Mouse (Mus musculus): ENCODE data around the gene Iba57. TPM values are rescaled to one million over a fixed set of nuclear protein-coding genes. Genes with fewer than 3 reads are reported as not detected.

Iba57 gene
- polyA plus RNA-seq, 1 experiment from 2014 or later, result 7.3 TPM

DNA sequence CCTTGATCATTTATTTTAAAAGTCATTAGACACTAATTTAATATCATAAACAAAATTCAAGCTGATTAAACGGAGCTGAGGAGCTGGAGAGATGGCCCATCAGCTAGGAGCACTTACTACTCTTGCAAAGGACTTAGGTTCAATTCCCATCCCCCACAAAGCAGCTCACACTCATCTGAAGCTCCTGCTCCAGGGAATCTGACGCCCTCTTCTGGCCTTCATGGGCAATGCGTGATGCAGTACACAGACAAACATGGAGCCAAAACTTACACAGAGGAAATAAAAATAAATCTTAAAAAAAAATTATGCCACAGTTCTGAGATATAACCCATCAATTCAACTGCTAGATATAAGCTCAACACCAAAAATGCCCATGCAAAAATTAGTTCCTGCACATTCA is 11.8 kb downstream of the Iba57 start:
- Histone ChIP-seq H3K4me3 (no peak overlapping the region), H3K36me3 (peaks cover 12% of the 10 kb centered on the region), H3K4me1 (replicated peaks) (peaks cover 9% of the 10 kb centered on the region; the same call in 1 of the 2 replicates), H3K4me2 (no peak overlapping the region), H3K27ac (ENCODE audit: poor library complexity, severe bottlenecking) (no peak overlapping the region), H3K27me3 (replicated peaks) (no peaks in the 10 kb centered on the region), H3K9ac (no peak overlapping the region), H3K9me3 (replicated peaks) (no peaks in the 10 kb centered on the region)
- WGBS, result 23% methylated on average over 3 of the region's 3 CpGs
- ATAC-seq (ENCODE audit: insufficient number of reproducible peaks, low FRiP score), result no peak

- Histone ChIP-seq H3K27me3 (replicated peaks) (no peaks in the 10 kb centered on the region; the same call in 1 of the 2 replicates), H3K4me1 (replicated peaks) (0 out of 2 replicates have a peak, but pooled peaks cover 3% of the 10 kb centered on the region), H3K27ac (ENCODE audit: poor library complexity, severe bottlenecking) (no peak overlapping the region), H3K4me2 (no peak overlapping the region), H3K4me3 (no peak overlapping the region), H3K9me3 (replicated peaks) (no peaks in the 10 kb centered on the region), H3K36me3 (no peaks in the 10 kb centered on the region), H3K9ac (no peak overlapping the region)
- no peak for ATAC-seq (ENCODE audit: insufficient number of reproducible peaks, low FRiP score)
- 63% methylated on average over 3 of the region's 3 CpGs for WGBS
Measured at GRCm38 (mm10) chr11:59149302-59149701, 14.2 kb downstream of the Iba57 start.

- Histone ChIP-seq H3K4me2 (no peak overlapping the region), H3K27ac (ENCODE audit: poor library complexity, severe bottlenecking) (no peak overlapping the region), H3K36me3 (no peaks in the 10 kb centered on the region), H3K27me3 (replicated peaks) (no peaks in the 10 kb centered on the region; the same call in 1 of the 2 replicates), H3K9me3 (replicated peaks) (no peaks in the 10 kb centered on the region), H3K9ac (no peak overlapping the region), H3K4me1 (replicated peaks) (peaks cover 32% of the 10 kb centered on the region), H3K4me3 (no peak overlapping the region)
- ATAC-seq (ENCODE audit: insufficient number of reproducible peaks, low FRiP score), result no peak
- 76% methylated on average over 5 of the region's 5 CpGs for WGBS
Measured at GRCm38 (mm10) chr11:59142962-59143361, 20.6 kb downstream of the Iba57 start.

DNA sequence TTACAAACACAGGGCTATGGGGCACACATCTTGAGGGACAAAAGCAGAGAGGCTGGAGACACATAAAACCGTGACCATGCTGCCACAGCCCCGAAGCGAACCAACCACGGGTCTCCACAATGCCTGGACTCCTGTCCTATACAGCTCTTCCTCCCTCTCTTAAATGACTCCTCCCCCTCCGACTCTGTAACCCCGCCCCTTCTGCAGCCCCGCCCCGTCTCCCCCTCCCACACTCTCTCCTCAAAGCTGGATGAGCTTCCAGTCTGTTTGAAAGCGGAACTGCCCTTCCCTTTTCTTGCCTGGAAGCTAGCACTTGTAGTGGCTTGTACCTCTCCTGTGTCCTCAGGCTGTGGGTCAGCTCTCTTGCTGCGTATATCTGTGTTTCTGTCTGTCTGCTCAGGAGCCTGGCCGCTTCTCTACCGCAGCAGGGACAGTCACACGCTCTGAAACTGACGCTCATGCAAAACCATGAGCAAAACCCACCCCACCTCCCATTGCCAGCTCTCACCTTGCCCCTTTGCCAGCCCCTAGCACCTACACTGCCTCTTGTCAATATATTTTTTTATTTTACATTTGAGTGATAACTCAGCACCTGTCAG is 21.7 kb downstream of the Iba57 start:
- ATAC-seq (ENCODE audit: insufficient number of reproducible peaks, low FRiP score), result peak; percentile 26; the same call in 1 of the 2 replicates
- H3K27ac ChIP-seq (ENCODE audit: poor library complexity, severe bottlenecking), result peak overlapping the region; percentile 22
- H3K4me3 ChIP-seq, result peak overlapping the region; percentile 18
- peaks cover 42% of the 10 kb centered on the region for H3K4me1 ChIP-seq (replicated peaks)
- peak overlapping the region; percentile 57 for H3K4me2 ChIP-seq
- peak overlapping the region; percentile 34; the same call in 1 of the 2 replicates for H3K9ac ChIP-seq
- H3K36me3 ChIP-seq, result no peaks in the 10 kb centered on the region
- peaks cover 6% of the 10 kb centered on the region for H3K27me3 ChIP-seq (replicated peaks)
- no peaks in the 10 kb centered on the region for H3K9me3 ChIP-seq (replicated peaks)
- WGBS, result 9% methylated on average over 14 of the region's 14 CpGs

GRCm38 (mm10) chr11:59138537-59139486 is 24.7 kb downstream of the Iba57 start:
- peak; percentile 63 for ATAC-seq (ENCODE audit: insufficient number of reproducible peaks, low FRiP score)
- Histone ChIP-seq H3K4me3 (peak overlapping the region; percentile 39), H3K36me3 (peaks cover 12% of the 10 kb centered on the region), H3K4me2 (peak overlapping the region; percentile 70), H3K4me1 (replicated peaks) (peaks cover 69% of the 10 kb centered on the region), H3K9me3 (replicated peaks) (no peaks in the 10 kb centered on the region), H3K27ac (ENCODE audit: poor library complexity, severe bottlenecking) (peak overlapping the region; percentile 92), H3K27me3 (replicated peaks) (peaks cover 36% of the 10 kb centered on the region), H3K9ac (peak overlapping the region; percentile 69)
- 35% methylated on average over 19 of the region's 19 CpGs for WGBS

- Histone ChIP-seq H3K4me2 (peak overlapping the region; percentile 70), H3K27ac (ENCODE audit: poor library complexity, severe bottlenecking) (peak overlapping the region; percentile 92), H3K4me1 (replicated peaks) (peaks cover 67% of the 10 kb centered on the region), H3K4me3 (peak overlapping the region; percentile 39), H3K36me3 (peaks cover 29% of the 10 kb centered on the region), H3K9ac (peak overlapping the region; percentile 69), H3K27me3 (replicated peaks) (peaks cover 52% of the 10 kb centered on the region), H3K9me3 (replicated peaks) (no peaks in the 10 kb centered on the region)
- no peak for ATAC-seq (ENCODE audit: insufficient number of reproducible peaks, low FRiP score)
- 43% methylated on average over 12 of the region's 12 CpGs for WGBS
Measured at GRCm38 (mm10) chr11:59136994-59137706, 26.4 kb downstream of the Iba57 start.

GRCm38 (mm10) chr11:59135904-59136452 is 27.6 kb downstream of the Iba57 start, which contains the start of gene Obscn:
Gene Obscn (minus strand): TSS chr11:59136402.
- Histone ChIP-seq H3K36me3 (peaks cover 40% of the 10 kb centered on the region), H3K4me3 (peak within 1 kb of the TSS; percentile 39), H3K4me1 (replicated peaks) (peaks cover 61% of the 10 kb centered on the region), H3K9ac (peak within 1 kb of the TSS; percentile 69), H3K27me3 (replicated peaks) (peaks cover 62% of the 10 kb centered on the region), H3K27ac (ENCODE audit: poor library complexity, severe bottlenecking) (peak within 1 kb of the TSS; percentile 92), H3K9me3 (replicated peaks) (no peaks in the 10 kb centered on the region), H3K4me2 (peak within 1 kb of the TSS; percentile 70)
- ATAC-seq (ENCODE audit: insufficient number of reproducible peaks, low FRiP score), result no peak
- WGBS, result 22% methylated on average over 44 of the region's 44 CpGs

DNA sequence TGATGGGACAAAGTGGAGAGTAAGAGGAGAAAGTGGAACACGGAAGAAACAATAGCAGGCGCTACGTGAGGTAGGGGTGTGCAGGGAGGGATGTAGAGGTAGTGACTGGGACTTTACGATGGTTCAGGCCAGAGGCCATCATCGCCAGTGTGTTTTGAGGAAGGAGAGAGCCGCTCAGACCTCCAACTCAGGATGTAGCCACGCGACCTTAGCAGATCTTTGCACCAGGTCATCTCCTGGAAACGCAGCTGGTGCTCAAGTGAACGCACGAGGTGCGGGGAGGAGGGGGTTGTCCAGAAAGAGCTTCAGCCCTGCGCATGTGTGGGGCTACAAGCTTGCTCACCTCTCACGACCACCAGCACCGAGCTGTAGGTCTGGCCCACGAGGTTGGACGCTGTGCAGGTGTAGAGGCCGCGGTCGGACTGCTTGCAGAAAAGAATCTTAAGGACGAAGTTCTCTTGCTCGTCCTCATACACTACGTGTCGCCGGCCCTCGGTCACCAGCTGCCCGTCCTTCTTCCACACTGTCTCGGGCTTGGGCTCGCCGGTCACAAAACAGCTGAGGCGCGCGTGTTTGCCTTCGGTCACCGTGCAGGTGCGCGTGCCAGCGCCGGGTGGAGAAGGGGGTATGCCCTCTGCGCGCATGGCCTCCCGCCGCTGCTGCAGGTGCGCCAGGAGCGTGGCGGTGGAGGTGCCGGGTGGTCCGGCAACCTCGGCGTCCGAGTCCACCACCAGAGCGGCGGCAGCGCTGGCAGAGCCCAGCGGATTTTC is 28.3 kb downstream of the Iba57 start:
- peaks cover 62% of the 10 kb centered on the region for H3K27me3 ChIP-seq (replicated peaks)
- H3K9me3 ChIP-seq (replicated peaks), result no peaks in the 10 kb centered on the region
- H3K9ac ChIP-seq, result peak overlapping the region; percentile 46
- H3K4me2 ChIP-seq, result peak overlapping the region; percentile 70
- no peak for ATAC-seq (ENCODE audit: insufficient number of reproducible peaks, low FRiP score)
- H3K4me1 ChIP-seq (replicated peaks), result peaks cover 59% of the 10 kb centered on the region
- H3K4me3 ChIP-seq, result peak overlapping the region; percentile 25
- peaks cover 48% of the 10 kb centered on the region for H3K36me3 ChIP-seq
- no peak overlapping the region for H3K27ac ChIP-seq (ENCODE audit: poor library complexity, severe bottlenecking)
- 18% methylated on average over 55 of the region's 55 CpGs for WGBS

DNA sequence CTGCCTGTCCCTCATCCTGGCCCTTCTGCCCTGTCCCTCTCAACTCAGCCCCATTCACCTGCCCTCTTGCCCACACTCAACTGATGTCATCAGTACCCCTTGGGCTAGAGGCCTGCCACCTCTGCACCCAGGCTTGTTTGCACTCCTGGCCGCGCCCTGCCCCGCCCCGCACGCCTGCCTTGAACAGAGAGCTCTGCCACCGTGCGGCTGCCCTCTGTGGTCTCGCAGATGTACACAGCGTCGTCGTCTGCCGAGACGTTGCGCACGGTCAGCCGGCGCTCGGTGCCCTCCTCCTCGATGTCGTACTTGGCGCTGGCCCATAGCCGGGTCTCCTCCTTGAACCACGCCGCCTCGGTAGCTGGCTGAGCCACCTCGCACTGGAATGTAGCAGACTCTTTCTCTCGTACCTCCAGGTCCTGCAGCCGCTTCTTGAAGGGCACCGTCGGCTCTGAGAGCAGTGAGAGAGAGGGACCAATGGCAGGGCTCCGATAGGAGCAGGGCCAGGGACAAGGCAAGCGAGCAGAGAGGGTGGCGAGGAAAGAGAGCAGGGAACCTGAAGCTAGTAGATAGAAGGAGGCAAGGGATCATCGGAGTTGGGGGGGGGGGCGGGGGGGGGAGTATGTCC is 29.1 kb downstream of the Iba57 start:
- Histone ChIP-seq H3K27me3 (replicated peaks) (peaks cover 62% of the 10 kb centered on the region), H3K36me3 (peaks cover 55% of the 10 kb centered on the region), H3K4me3 (peak overlapping the region; percentile 22), H3K4me1 (replicated peaks) (peaks cover 52% of the 10 kb centered on the region), H3K9ac (peak overlapping the region; percentile 17; the same call in 1 of the 2 replicates), H3K4me2 (peak overlapping the region; percentile 70), H3K27ac (ENCODE audit: poor library complexity, severe bottlenecking) (no peak overlapping the region), H3K9me3 (replicated peaks) (no peaks in the 10 kb centered on the region)
- no peak for ATAC-seq (ENCODE audit: insufficient number of reproducible peaks, low FRiP score)
- WGBS, result 15% methylated on average over 32 of the region's 35 CpGs

- H3K9me3 ChIP-seq (replicated peaks), result no peaks in the 10 kb centered on the region
- no peak overlapping the region for H3K4me2 ChIP-seq
- no peak for ATAC-seq (ENCODE audit: insufficient number of reproducible peaks, low FRiP score)
- no peak overlapping the region for H3K27ac ChIP-seq (ENCODE audit: poor library complexity, severe bottlenecking)
- peaks cover 29% of the 10 kb centered on the region for H3K4me1 ChIP-seq (replicated peaks)
- no peak overlapping the region for H3K9ac ChIP-seq
- no peak overlapping the region for H3K4me3 ChIP-seq
- 65% methylated on average over 2 of the region's 3 CpGs for WGBS
- peaks cover 63% of the 10 kb centered on the region for H3K36me3 ChIP-seq
- H3K27me3 ChIP-seq (replicated peaks), result peaks cover 58% of the 10 kb centered on the region
Measured at GRCm38 (mm10) chr11:59132065-59132464, 31.5 kb downstream of the Iba57 start.

Data from heart, embryonic 12.5 days (tissue).